8 mouse cellular contexts compared by ENCODE assay signal in the genomic region with DNA sequence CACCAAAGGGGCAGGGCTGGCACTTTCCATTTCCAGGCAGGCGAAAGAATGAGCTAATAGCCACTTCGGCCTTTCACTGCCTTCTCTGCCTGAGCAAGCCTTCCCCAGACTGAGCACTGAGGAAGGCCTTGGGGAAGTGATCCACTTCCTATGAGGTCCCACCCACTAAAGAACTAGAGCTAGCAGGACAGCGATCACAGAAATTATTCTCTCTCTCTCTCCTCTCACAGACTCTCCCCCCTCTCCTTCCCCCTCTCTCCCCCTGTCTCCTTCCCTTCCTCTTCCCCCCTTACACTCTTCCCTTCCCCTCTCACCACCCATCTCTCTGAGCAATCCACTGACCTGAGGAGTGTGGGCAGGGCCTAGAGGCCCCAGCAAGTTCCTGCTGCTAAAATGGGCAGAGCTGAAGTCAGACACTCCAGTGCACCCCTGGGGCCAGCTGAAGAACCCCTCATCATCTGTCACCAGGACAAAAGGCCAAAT. TPM values are rescaled to one million over a fixed set of nuclear protein-coding genes. Genes with fewer than 3 reads are reported as not detected.
A peak's percentile ranks its signal among the peaks of the same experiment; 100 is the strongest.
DNase-seq lines count a peak whose midpoint lies in the region; ATAC-seq and TF ChIP-seq lines count a peak whose summit lies in the region.

No protein-coding gene starts in this region.

- H3K79me2 ChIP-seq in CH12.LX (replicated peaks; ENCODE audit: control insufficient read depth, extremely low read depth, insufficient read depth, poor library complexity, severe bottlenecking): peaks cover 81% of the 10 kb centered on the region

- dilution Hi-C loops in CH12.LX (cut with MboI; ENCODE audit: extremely low pct_ligation_motif_present, extremely low pct_unique_long_range_greater_than_20kb, low sequenced_read_pairs): no loop called here

- no peaks in the 10 kb centered on the region for H3K27me3 ChIP-seq in forebrain, embryonic 15.5 days
- no peaks in the 10 kb centered on the region for H3K27me3 ChIP-seq in forebrain, embryonic 16.5 days (replicated peaks; ENCODE audit: control insufficient read depth, insufficient read depth, low read length)
- H3K27me3 ChIP-seq in CH12.LX (replicated peaks): no peaks in the 10 kb centered on the region
- H3K27me3 ChIP-seq in heart, embryonic 16.5 days (ENCODE audit: control insufficient read depth, insufficient read depth, low read length): no peaks in the 10 kb centered on the region
- no peaks in the 10 kb centered on the region for H3K27me3 ChIP-seq in thymus, adult 2 months (ENCODE audit: control insufficient read depth, insufficient read depth, low read length)

- H3K9me3 ChIP-seq in forebrain, embryonic 15.5 days: no peaks in the 10 kb centered on the region
- H3K9me3 ChIP-seq in forebrain, embryonic 16.5 days (ENCODE audit: control insufficient read depth, low read length): no peaks in the 10 kb centered on the region
- H3K9me3 ChIP-seq in CH12.LX (replicated peaks; ENCODE audit: low read length): no peaks in the 10 kb centered on the region
- no peaks in the 10 kb centered on the region for H3K9me3 ChIP-seq in heart, embryonic 16.5 days (replicated peaks; ENCODE audit: control insufficient read depth, low read length)

- ATAC-seq in forebrain, embryonic 15.5 days (replicated peaks): no peak
- ATAC-seq in forebrain, embryonic 16.5 days: no peak
- no peak for ATAC-seq in heart, embryonic 16.5 days (replicated peaks; ENCODE audit: extremely low read depth, insufficient read depth, low FRiP score)

- no peak for TF ChIP-seq RAD21 in CH12.LX (IDR thresholded peaks at IDR 0.05; ENCODE audit: low read depth, low read length)

- in situ Hi-C loops in CH12.LX (cut with MboI; ENCODE audit: low pct_ligation_motif_present, low pct_unique_long_range_greater_than_20kb, low sequenced_read_pairs): no loop called here

- no peak overlapping the region for H3K9ac ChIP-seq in forebrain, embryonic 15.5 days (replicated peaks)
- no peak overlapping the region for H3K9ac ChIP-seq in forebrain, embryonic 16.5 days (replicated peaks; ENCODE audit: low read depth, low read length)
- no peak overlapping the region for H3K9ac ChIP-seq in CH12.LX (ENCODE audit: insufficient read depth, low read depth)
- H3K9ac ChIP-seq in heart, embryonic 16.5 days (ENCODE audit: low read length): no peak overlapping the region

- TF ChIP-seq EP300 in CH12.LX (IDR thresholded peaks at IDR 0.05; ENCODE audit: low read length): no peak; the same call in 1 of the 2 replicates

- TF ChIP-seq POLR2A in CH12.LX (IDR thresholded peaks at IDR 0.05; ENCODE audit: low read depth, low read length): no peak
- no peak for TF ChIP-seq POLR2A in thymus, adult 2 months (IDR thresholded peaks at IDR 0.05; ENCODE audit: control insufficient read depth, extremely low read depth, insufficient read depth, low read length, poor library complexity)

- no peaks in the 10 kb centered on the region for H3K36me3 ChIP-seq in forebrain, embryonic 15.5 days
- H3K36me3 ChIP-seq in forebrain, embryonic 16.5 days (ENCODE audit: control insufficient read depth, insufficient read depth): no peaks in the 10 kb centered on the region
- H3K36me3 ChIP-seq in CH12.LX (replicated peaks in 1 of 2; ENCODE audit: control insufficient read depth in 1 of 2, insufficient read depth in 1 of 2, low read length in 1 of 2): peaks cover 0 to 27% of the 10 kb centered on the region in 2 experiments
- no peaks in the 10 kb centered on the region for H3K36me3 ChIP-seq in heart, embryonic 16.5 days (ENCODE audit: control insufficient read depth, insufficient read depth)
- no peaks in the 10 kb centered on the region for H3K36me3 ChIP-seq in thymus, adult 2 months (ENCODE audit: control insufficient read depth, insufficient read depth, low read length)

- peaks cover 57% of the 10 kb centered on the region for H3K4me1 ChIP-seq in forebrain, embryonic 15.5 days
- peaks cover 35% of the 10 kb centered on the region for H3K4me1 ChIP-seq in forebrain, embryonic 16.5 days (replicated peaks; ENCODE audit: control insufficient read depth, insufficient read depth, low read length)
- H3K4me1 ChIP-seq in CH12.LX (ENCODE audit: control insufficient read depth in 1 of 2, insufficient read depth in 2 of 2): peaks cover 54 to 96% of the 10 kb centered on the region in 2 experiments
- peaks cover 81% of the 10 kb centered on the region for H3K4me1 ChIP-seq in heart, embryonic 16.5 days (ENCODE audit: control insufficient read depth, insufficient read depth, low read length)
- peaks cover 20% of the 10 kb centered on the region for H3K4me1 ChIP-seq in thymus, adult 2 months (replicated peaks; ENCODE audit: control insufficient read depth, insufficient read depth, low read length)

- DNase-seq in CH12.LX (ENCODE audit: extremely low read depth): peak; percentile 51
- DNase-seq in lung, postnatal 14 days: peak; percentile 51
- no peak for DNase-seq in layer of hippocampus, adult 8-10 months (ENCODE audit: low spot score in 2 of 2)
- no peak for DNase-seq in gastrocnemius, adult 18-20 months (ENCODE audit: low spot score)
- DNase-seq in thymus, adult 2 months: no peak

- WGBS in forebrain, embryonic 15.5 days: 63% methylated on average over 3 of the region's 3 CpGs
- 62% methylated on average over 3 of the region's 3 CpGs for WGBS in forebrain, embryonic 16.5 days
- WGBS in heart, embryonic 16.5 days: 23% methylated on average over 3 of the region's 3 CpGs
- 34% methylated on average over 3 of the region's 3 CpGs for WGBS in thymus, adult 2 months

- H3K27ac ChIP-seq in forebrain, embryonic 15.5 days (replicated peaks): peak overlapping the region; percentile 14; the same call in 1 of the 2 replicates
- no peak overlapping the region for H3K27ac ChIP-seq in forebrain, embryonic 16.5 days (ENCODE audit: low read length)
- peak overlapping the region; percentile 42 for H3K27ac ChIP-seq in CH12.LX (ENCODE audit: insufficient read depth, low read depth)
- peak overlapping the region; percentile 33 for H3K27ac ChIP-seq in heart, embryonic 16.5 days (ENCODE audit: low read length)
- no peak overlapping the region for H3K27ac ChIP-seq in thymus, adult 2 months (ENCODE audit: control insufficient read depth, insufficient read depth, low read length)

- TF ChIP-seq CTCF in CH12.LX (conservative IDR thresholded peaks at IDR 0.05 in 1 of 2, IDR thresholded peaks at IDR 0.05 in 1 of 2; ENCODE audit: low read depth in 2 of 2, low read length in 2 of 2): no peak
- TF ChIP-seq CTCF in thymus, adult 2 months (IDR thresholded peaks at IDR 0.05; ENCODE audit: borderline replicate concordance, control insufficient read depth, extremely low read depth, insufficient read depth, low read length, poor library complexity): no peak

- H3K4me3 ChIP-seq in forebrain, embryonic 15.5 days: no peak overlapping the region
- no peak overlapping the region for H3K4me3 ChIP-seq in forebrain, embryonic 16.5 days (replicated peaks; ENCODE audit: low read length)
- no peak overlapping the region for H3K4me3 ChIP-seq in CH12.LX (replicated peaks in 1 of 3; ENCODE audit: low read depth in 2 of 3, low read length in 2 of 3, poor library complexity in 1 of 3)
- H3K4me3 ChIP-seq in heart, embryonic 16.5 days (ENCODE audit: low read length): no peak overlapping the region
- H3K4me3 ChIP-seq in thymus, adult 2 months (ENCODE audit: control insufficient read depth, insufficient read depth, low read length): no peak overlapping the region

- H3K4me2 ChIP-seq in forebrain, embryonic 15.5 days (replicated peaks): no peak overlapping the region
- no peak overlapping the region for H3K4me2 ChIP-seq in forebrain, embryonic 16.5 days (ENCODE audit: low read length)
- H3K4me2 ChIP-seq in CH12.LX (ENCODE audit: insufficient read depth, low read depth, poor library complexity, severe bottlenecking): peak overlapping the region; percentile 69
- peak overlapping the region; percentile 14; the same call in 1 of the 2 replicates for H3K4me2 ChIP-seq in heart, embryonic 16.5 days (ENCODE audit: low read depth, low read length)

TF ChIP-seq in CH12.LX, 34 proteins besides CTCF, POLR2A, EP300 and RAD21:
- TF ChIP-seq MEF2A (IDR thresholded peaks at IDR 0.05; ENCODE audit: borderline replicate concordance, low read depth, low read length) (no peak), POLR2AphosphoS2 (IDR thresholded peaks at IDR 0.05; ENCODE audit: low read depth, low read length) (no peak), UBTF (IDR thresholded peaks at IDR 0.05; ENCODE audit: low read depth, low read length) (no peak), MXI1 (IDR thresholded peaks at IDR 0.05; ENCODE audit: low read depth, low read length) (no peak), PAX5 (IDR thresholded peaks at IDR 0.05; ENCODE audit: low read length) (no peak), IRF4 (IDR thresholded peaks at IDR 0.05; ENCODE audit: low read depth, low read length) (no peak), CHD1 (IDR thresholded peaks at IDR 0.05; ENCODE audit: low read depth, low read length) (no peak), USF1 (IDR thresholded peaks at IDR 0.05; ENCODE audit: low read depth, low read length) (no peak), ETS1 (conservative IDR thresholded peaks at IDR 0.05; ENCODE audit: low read depth, low read length) (peak; percentile 25; the same call in 1 of the 2 replicates)

RNA-seq across cellular contexts. Expression of gene Ski, which starts 35.2 kb away (rescaled TPM):
- polyA plus RNA-seq in forebrain, embryonic 15.5 days (2015; fragmentation: Nextera tagmentation; extraction: Ambion mirVana): 14.3 TPM in 2 replicates
- 15.8 and 16.0 TPM in 2 replicates for polyA plus RNA-seq in forebrain, embryonic 16.5 days (2015; fragmentation: Nextera tagmentation; extraction: Ambion mirVana)
- 9.9 and 10.1 TPM in 2 replicates for total RNA-seq in CH12.LX (2012; rRNA removed)
- 3.3 and 4.1 TPM in 2 replicates for total RNA-seq in CH12.LX (2014; rRNA removed)
- polyA plus RNA-seq in CH12.LX (2012; ENCODE audit: insufficient read length, low read depth): 14.1 and 17.9 TPM in 2 replicates
- 12.1 and 12.3 TPM in 2 replicates for polyA plus RNA-seq in heart, embryonic 16.5 days (2015; fragmentation: Nextera tagmentation; extraction: Ambion mirVana)
- 100 to 1,000 TPM; 122 to 130 (median 125) TPM for total RNA-seq in layer of hippocampus, adult 8-10 months (2022)
- 10 to 100 TPM; 28.3 to 31.3 TPM for total RNA-seq in gastrocnemius, adult 18-20 months (2021)
- polyA plus RNA-seq in thymus, adult 2 months (2012; rRNA removed): 70.5 and 79.5 TPM in 2 replicates

Comparison
In these comparisons a context has a peak if more than half of its experiments do, and no peak if none do; other contexts are left out.
1. H3K27ac ChIP-seq: peak in forebrain, embryonic 15.5 days (single experiment), CH12.LX (single experiment) and heart, embryonic 16.5 days (single experiment); none in forebrain, embryonic 16.5 days (single experiment) and thymus, adult 2 months (single experiment).
2. H3K4me2 ChIP-seq: peak in CH12.LX (single experiment) and heart, embryonic 16.5 days (single experiment); none in forebrain, embryonic 15.5 days (single experiment) and forebrain, embryonic 16.5 days (single experiment).
3. DNase-seq: peak in CH12.LX (single experiment) and lung, postnatal 14 days (single experiment); none in layer of hippocampus, adult 8-10 months (0 of 2), gastrocnemius, adult 18-20 months (single experiment) and thymus, adult 2 months (single experiment).